Mouse (Mus musculus): ENCODE results near the gene AI661453. TPM values are rescaled to one million over a fixed set of nuclear protein-coding genes. Genes with fewer than 3 reads are reported as not detected.

The AI661453 gene
- polyA plus RNA-seq, 1 experiment from 2014 or later, result 0.23 TPM

- Histone ChIP-seq H3K9me3 (replicated peaks) (no peaks in the 10 kb centered on the region), H3K4me1 (peaks cover 29% of the 10 kb centered on the region), H3K4me3 (no peak overlapping the region), H3K36me3 (peaks cover 3% of the 10 kb centered on the region; the same call in 1 of the 2 replicates), H3K27me3 (ENCODE audit: low read depth, poor library complexity, severe bottlenecking) (no peaks in the 10 kb centered on the region), H3K27ac (peak overlapping the region; percentile 44; the same call in 1 of the 2 replicates)
- WGBS, result 81% methylated on average over 10 of the region's 10 CpGs
- DNase-seq (ENCODE audit: low spot score), result no peak
Observed at GRCm38 (mm10) chr17:47512956-47513775, 76.8 kb downstream of the AI661453 start.

- 91% methylated on average over 7 of the region's 7 CpGs for WGBS
- Histone ChIP-seq H3K27me3 (ENCODE audit: low read depth, poor library complexity, severe bottlenecking) (no peaks in the 10 kb centered on the region), H3K36me3 (peaks cover 3% of the 10 kb centered on the region; the same call in 1 of the 2 replicates), H3K4me1 (peaks cover 29% of the 10 kb centered on the region), H3K9me3 (replicated peaks) (no peaks in the 10 kb centered on the region), H3K4me3 (no peak overlapping the region), H3K27ac (no peak overlapping the region)
- DNase-seq (ENCODE audit: low spot score), result no peak
Observed at GRCm38 (mm10) chr17:47515180-47515844, 78.9 kb downstream of the AI661453 start.

- DNase-seq (ENCODE audit: low spot score), result no peak
- no peak overlapping the region for H3K27ac ChIP-seq
- WGBS, result 94% methylated on average over 3 of the region's 3 CpGs
- H3K9me3 ChIP-seq (replicated peaks), result no peaks in the 10 kb centered on the region
- H3K4me1 ChIP-seq, result peaks cover 31% of the 10 kb centered on the region
- no peak overlapping the region for H3K4me3 ChIP-seq
- peaks cover 3% of the 10 kb centered on the region; the same call in 1 of the 2 replicates for H3K36me3 ChIP-seq
- no peaks in the 10 kb centered on the region for H3K27me3 ChIP-seq (ENCODE audit: low read depth, poor library complexity, severe bottlenecking)
Observed at GRCm38 (mm10) chr17:47516232-47516631, 79.8 kb downstream of the AI661453 start.

- WGBS, result 58% methylated on average over 8 of the region's 8 CpGs
- Histone ChIP-seq H3K27ac (peak overlapping the region; percentile 58), H3K4me1 (peaks cover 40% of the 10 kb centered on the region), H3K9me3 (replicated peaks) (no peaks in the 10 kb centered on the region), H3K27me3 (ENCODE audit: low read depth, poor library complexity, severe bottlenecking) (no peaks in the 10 kb centered on the region), H3K36me3 (peaks cover 3% of the 10 kb centered on the region; the same call in 1 of the 2 replicates), H3K4me3 (no peak overlapping the region)
- DNase-seq (ENCODE audit: low spot score), result no peak
Observed at GRCm38 (mm10) chr17:47518205-47518604, 81.8 kb downstream of the AI661453 start.

Other genes with a start within 250 kb of the AI661453 start
- 89.9 and 106 TPM in 2 replicates for gene Mrps10, start 67.7 kb upstream of the AI661453 start, polyA plus RNA-seq (2016; fragmentation: Nextera tagmentation; extraction: Ambion mirVana)
- gene Guca1b, start 51.2 kb upstream of the AI661453 start, polyA plus RNA-seq (2016; fragmentation: Nextera tagmentation; extraction: Ambion mirVana), result 0.58 and 0.61 TPM in 2 replicates
- 0.29 and 0.34 TPM in 2 replicates for gene Guca1a, start 36.0 kb upstream of the AI661453 start, polyA plus RNA-seq (2016; fragmentation: Nextera tagmentation; extraction: Ambion mirVana)
- 0.24 and 0.31 TPM in 2 replicates for gene 1700001C19Rik, start 761 bp downstream of the AI661453 start, polyA plus RNA-seq (2016; fragmentation: Nextera tagmentation; extraction: Ambion mirVana)
- gene Taf8, start 65.7 kb downstream of the AI661453 start, polyA plus RNA-seq (2016; fragmentation: Nextera tagmentation; extraction: Ambion mirVana), result 32.1 and 36.8 TPM in 2 replicates
- gene Ccnd3, start 68.4 kb downstream of the AI661453 start, polyA plus RNA-seq (2016; fragmentation: Nextera tagmentation; extraction: Ambion mirVana), result 405 and 413 TPM in 2 replicates
- gene Bysl, start 174.9 kb downstream of the AI661453 start, polyA plus RNA-seq (2016; fragmentation: Nextera tagmentation; extraction: Ambion mirVana), result 41.3 and 48.3 TPM in 2 replicates
- gene Med20, start 175.0 kb downstream of the AI661453 start, polyA plus RNA-seq (2016; fragmentation: Nextera tagmentation; extraction: Ambion mirVana), result 51.6 and 53.4 TPM in 2 replicates
- 0.81 and 2.1 TPM in 2 replicates for gene Gm20517, start 175.0 kb downstream of the AI661453 start, polyA plus RNA-seq (2016; fragmentation: Nextera tagmentation; extraction: Ambion mirVana)
- 5.5 and 6.8 TPM in 2 replicates for gene Usp49, start 194.1 kb downstream of the AI661453 start, polyA plus RNA-seq (2016; fragmentation: Nextera tagmentation; extraction: Ambion mirVana)

All from limb, embryonic 10.5 days (tissue).